Mouse (Mus musculus): ENCODE data around the gene Nmnat3.
A peak's percentile ranks its signal among the peaks of the same experiment; 100 is the strongest.

Gene Nmnat3

GRCm38 (mm10) chr9:98354919-98355318 is 67.7 kb downstream of the Nmnat3 start:
- no peak for DNase-seq (ENCODE audit: low spot score in 2 of 2)

DNA sequence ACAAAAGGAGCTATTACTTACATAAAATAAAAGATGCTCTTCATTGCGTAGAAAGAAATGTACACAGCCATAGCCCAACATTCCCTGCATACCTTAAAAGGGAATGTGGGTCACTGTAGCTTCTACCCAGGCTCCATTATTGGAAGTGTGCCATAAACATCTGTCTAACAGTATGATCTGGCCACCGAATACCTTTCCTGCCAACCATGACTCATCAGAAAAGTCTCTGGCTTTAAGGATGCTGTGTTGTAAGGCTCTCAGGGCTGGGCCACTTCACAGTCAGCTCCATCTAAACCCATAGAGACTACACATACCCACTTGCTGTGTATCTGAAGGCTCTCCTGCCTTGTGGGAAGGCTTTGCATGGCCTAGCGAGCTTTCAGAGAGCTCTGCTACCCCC is 73.8 kb downstream of the Nmnat3 start:
- DNase-seq (ENCODE audit: low spot score in 2 of 2), result no peak

DNA sequence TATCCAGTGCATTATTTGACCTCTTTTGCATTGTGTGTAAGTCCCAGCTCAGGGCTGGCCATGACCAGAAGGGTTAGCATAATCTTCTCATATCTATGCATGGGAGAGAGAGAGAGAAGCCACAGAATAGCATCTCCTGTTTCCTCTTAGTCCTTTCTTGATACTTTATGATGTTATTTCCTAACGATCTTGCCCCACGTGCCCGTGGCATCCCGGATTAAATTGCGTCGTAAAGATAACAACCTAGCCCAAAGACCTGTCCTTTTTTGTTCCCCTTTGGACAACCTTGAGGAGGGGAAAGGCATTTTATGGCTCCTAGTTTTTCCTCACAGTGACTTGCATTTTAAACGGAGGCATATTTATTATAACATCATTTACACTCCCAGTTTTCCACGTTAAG is 78.8 kb downstream of the Nmnat3 start:
- DNase-seq (ENCODE audit: low spot score in 2 of 2), result no peak

DNA sequence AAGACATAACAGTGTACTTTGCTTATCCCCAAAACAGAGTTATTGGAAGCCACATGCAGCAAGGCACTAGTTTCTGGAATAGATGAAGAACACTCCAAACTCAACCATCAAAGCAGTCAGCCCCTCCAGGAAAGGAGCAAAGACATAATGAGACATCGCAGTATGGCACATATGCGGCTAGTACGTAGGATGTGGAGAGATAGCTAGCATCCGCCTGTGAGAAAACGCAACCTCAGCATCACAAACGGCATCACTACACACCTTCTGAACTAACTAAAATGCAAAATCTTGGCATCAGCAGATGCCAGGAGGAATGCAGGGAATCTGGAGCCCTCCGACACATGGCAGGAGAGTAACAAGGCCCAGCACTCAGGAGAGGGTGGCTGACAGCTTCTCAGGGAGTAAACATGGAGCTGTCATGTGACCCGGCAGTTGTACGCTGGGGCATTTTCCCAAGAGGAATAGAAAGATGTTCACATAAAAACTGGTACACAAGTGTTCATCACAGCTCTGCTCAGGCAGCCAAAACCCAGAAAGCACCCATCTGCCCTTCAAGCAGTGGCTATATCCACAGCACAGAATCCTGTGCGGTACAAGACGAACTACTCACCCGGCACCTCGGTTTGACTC is 80.2 kb downstream of the Nmnat3 start:
- peak; percentile 20 to 28 for DNase-seq (ENCODE audit: low spot score in 2 of 2)

DNA sequence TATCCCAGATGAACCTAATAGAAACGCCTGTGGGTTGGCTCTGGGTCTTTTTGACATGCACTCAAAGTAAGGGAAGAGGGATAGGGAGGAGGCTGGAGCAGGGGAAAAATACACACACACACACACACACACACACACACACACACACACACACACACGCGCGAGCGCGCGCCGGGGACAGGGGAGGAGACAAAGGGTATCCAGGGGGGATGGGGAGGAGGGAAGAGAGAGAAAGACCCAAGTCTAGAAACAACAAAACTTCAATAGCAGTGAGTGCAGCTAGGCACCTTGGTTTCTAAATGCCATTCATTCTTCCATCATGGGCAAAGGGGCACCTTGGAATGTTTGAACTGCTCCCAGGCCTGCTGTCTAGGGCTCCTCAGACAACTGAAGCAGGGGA is 82.5 kb downstream of the Nmnat3 start:
- no peak for DNase-seq (ENCODE audit: low spot score in 2 of 2)

DNA sequence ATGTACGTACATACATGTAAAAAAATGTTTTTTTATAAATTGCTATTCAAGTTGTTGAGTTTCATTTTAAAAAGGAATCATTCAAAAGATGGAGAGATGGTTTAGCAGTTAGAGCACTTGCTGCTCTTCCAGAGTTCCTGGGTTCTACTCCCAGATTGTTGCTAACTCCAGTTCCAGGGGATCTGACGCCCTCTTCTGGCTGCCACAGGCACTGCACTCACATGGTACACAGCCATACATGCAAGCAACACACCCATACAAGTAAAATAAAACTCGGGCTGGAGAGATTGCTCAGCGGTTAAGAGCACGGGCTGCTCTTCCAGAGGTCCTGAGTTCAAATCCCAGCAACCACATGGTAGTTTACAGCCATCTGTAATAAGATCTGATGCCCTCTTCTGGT is 86.1 kb downstream of the Nmnat3 start:
- no peak for DNase-seq (ENCODE audit: low spot score in 2 of 2)

DNA sequence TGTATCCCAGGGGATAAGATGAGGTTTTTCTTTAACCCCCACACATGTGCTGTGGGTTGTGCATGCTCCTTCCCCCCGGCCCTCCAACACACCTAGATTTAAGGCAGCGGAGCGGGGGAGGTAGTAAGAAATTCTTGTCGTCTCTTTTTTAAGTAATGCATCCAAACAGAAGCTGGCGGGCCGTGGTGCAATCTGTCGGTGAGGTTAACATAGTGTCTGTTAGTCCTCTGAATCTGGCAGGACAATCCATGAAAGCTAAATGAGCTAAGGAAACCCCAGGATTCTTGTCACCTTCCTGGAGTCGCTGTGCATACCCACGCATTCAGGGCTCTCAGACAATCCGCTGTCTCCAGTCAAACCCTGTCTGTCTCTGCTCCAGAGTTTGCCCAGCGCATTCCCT is 87.7 kb downstream of the Nmnat3 start:
- peak; percentile 39 to 52 for DNase-seq (ENCODE audit: low spot score in 2 of 2)

DNA sequence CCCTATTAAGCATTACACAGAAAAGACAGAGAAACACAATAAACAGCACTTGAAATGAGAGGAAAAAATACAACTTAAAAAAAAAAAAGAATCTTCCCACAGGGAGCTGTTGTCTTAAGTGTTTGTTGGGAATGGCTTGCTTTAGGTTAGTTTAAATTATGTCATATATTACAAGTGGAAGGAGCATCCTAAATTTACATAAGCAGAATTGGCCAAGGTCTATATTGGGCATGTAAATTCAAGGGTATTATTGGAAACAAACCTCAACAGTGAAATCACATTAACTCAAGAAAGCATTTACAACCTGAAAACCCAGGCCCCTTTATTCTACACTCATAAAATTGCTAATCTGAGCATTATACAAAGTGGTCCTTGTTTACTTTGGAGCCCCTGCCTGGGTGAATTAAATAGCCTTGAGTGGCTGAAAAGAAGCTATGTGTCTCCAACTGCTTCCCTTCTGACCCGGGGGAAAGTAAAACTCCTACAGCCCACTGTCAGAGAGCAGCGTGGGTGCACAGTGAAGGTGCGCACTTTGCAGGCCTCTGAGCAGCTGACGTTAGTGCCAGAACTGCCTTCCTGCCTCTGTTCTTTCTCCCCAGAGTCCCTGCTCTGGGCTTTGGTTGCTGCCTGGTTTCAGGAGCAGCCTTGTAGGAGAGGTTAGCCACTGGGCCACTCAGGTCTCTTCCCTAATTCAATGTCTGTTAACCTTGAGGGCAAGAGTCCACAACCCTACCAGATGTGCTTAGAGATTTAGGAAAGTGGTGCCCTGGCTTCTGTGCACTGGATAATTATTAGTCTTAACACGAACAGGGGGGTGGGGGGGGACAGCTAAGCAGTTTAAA is 88.3 kb downstream of the Nmnat3 start:
- no peak for DNase-seq (ENCODE audit: low spot score in 2 of 2)

DNA sequence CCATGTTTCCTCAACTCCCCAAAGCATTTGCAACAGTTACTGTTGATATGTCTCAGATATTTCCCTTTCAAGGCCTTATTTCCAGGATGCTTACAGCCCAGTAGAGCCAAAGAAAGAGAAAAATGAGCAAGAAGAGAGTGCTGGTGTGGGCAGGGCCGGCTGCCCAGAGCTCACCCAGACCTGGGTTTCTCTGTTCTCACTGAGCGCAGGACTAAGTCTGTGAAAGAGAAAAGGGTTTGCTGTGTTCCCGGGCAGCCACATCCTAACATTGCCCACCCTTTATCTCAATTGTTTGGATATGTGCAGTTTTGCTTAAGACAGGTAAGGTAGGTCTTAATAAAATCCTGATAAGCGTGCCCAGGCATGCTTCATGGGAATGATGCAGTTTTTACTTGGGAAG is 92.5 kb downstream of the Nmnat3 start:
- DNase-seq (ENCODE audit: low spot score in 2 of 2), result no peak

DNA sequence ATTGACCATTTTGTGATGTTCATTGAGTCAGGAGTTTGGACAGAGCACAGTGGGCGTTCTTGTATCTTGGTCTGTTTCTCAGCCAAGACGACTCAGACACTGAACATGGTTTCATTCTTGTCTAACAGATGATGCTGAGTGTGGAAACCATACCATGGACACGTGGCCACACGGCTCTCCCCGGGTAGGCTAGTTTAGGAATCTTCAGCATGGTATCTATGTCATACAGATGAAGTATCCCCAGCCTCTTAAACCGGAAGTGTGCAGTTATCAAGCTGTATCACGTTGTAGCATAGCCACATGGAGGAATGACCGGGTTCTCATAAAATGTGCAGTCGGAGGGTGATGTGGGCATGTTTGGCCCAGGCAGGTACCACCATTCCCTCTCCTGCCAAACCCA is 93.4 kb downstream of the Nmnat3 start:
- no peak for DNase-seq (ENCODE audit: low spot score in 2 of 2)

DNA sequence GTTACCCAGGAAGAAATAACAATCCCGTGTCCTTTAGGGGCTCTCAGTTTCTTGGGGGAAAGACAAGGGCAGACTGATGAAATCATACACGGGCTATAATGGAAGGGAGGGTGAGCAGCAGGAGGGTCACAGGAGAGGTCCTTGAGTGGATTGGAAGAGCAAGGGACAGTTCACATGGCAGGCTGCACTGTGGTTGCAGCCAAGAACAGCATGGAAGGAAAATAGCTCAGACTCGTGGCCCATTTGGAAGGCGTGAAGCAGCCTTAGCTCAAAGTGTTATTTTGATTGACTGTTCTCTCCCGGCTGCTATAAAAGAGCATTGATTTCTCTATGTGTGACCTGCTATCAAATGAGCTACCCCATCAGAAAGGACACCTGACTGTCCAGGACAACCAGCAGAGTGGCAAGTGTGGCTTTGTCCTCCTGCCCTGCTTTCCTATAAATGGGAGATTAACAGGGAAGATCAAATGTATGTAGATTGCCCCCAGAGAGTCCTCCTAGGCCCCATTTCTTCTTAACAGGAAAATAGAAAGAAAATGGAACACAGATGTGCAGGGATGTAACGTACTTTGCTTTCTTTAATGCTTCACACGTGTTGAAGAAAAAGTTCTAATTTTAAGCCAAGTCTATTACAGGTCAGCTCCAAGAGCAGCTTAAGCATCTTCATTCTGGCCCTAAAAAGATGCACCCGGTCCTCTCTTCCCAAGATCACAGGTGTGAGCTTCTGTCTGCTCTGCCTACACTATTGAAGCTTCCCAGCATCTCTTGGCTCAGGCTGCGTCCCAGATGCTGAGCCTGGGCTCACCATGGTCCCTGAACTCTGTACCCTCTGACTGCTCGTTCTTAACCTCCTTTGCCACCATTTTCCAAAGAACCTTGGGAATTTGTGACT is 100.8 kb downstream of the Nmnat3 start:
- peak in 1 of 2 experiments; percentile 22 for DNase-seq (ENCODE audit: low spot score in 2 of 2)

GRCm38 (mm10) chr9:98388633-98388965 is 101.4 kb downstream of the Nmnat3 start:
- peak; percentile 62 to 68 for DNase-seq (ENCODE audit: low spot score in 2 of 2)

GRCm38 (mm10) chr9:98393496-98393895 is 106.3 kb downstream of the Nmnat3 start:
- no peak for DNase-seq (ENCODE audit: low spot score in 2 of 2)

DNA sequence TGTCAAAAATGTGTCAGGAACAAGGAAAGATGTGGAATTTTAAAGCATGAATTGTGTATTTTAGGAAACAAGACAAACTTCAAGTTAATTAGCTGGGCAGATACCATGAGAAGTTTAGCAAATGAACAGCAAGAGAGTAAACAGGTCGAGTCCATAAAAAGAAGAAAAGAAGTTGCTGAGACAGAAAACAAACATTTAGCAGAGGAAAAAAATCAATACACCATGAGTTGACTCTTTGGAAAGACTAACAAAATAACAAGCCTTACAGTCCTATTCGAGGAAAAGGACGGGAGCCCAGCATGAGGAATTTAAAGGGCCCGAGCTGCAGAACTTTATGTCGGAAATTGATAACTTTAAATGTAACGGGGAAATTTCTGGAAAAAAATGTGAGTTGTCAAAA is 110.0 kb downstream of the Nmnat3 start:
- DNase-seq (ENCODE audit: low spot score in 2 of 2), result no peak

DNA sequence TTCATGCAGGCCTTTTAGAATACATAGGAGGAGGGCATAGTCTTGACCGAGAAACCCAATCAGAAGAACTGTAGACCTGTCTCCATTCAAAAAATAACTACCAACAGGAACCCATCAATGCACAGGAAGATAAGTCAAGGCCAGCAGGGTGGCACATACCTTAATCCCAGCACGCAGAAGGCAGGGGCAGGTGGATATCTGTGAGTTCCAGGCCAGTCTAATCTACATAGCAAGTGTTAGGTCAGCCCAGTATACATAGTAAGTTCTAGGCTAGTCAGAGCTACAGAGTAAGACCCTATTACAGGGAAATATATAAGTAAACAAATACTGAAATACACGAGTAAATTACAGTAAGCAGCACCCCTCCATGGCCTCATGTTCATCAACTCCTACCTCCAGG is 110.6 kb downstream of the Nmnat3 start:
- no peak for DNase-seq (ENCODE audit: low spot score in 2 of 2)

DNA sequence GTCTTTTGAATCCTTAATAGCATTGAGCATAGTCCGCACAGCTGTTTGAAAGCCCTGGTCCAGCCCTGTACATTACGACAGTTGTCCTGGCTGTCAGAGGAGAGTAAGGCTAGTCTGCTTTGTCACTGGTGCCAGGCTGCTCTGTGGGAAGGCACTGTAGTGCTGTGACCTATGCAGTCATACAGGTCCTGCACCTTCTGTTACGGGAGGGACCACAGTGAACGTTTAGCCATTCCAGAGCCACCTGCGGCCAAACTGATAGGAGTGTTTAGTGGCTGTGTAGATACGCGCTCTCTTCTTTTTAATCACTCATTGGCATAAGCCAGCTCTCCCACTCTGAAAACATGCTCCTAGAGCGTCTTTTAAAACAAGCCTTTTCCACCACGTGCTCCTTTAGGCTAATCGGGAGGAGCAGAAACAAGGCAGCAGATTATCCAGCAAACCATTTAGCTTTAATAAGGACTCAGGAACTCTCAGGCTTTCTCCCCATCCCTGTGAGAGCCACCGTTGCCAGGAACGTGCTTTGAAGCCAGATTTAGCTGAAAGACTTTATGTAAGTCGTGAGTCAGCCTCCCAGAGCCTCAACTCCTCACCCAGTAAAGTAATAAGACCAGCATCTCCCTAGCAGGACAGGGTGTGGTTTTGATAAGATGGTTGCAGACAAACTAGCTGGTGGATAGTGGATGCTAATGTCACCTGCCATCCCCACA is 113.1 kb downstream of the Nmnat3 start:
- peak; percentile 73 to 74 for DNase-seq (ENCODE audit: low spot score in 2 of 2)

- no peak for DNase-seq (ENCODE audit: low spot score in 2 of 2)
These were observed 114.4 kb downstream of the Nmnat3 start for GRCm38 (mm10) chr9:98401611-98402010.

GRCm38 (mm10) chr9:98407771-98408170 is 120.5 kb downstream of the Nmnat3 start:
- DNase-seq (ENCODE audit: low spot score in 2 of 2), result no peak

DNA sequence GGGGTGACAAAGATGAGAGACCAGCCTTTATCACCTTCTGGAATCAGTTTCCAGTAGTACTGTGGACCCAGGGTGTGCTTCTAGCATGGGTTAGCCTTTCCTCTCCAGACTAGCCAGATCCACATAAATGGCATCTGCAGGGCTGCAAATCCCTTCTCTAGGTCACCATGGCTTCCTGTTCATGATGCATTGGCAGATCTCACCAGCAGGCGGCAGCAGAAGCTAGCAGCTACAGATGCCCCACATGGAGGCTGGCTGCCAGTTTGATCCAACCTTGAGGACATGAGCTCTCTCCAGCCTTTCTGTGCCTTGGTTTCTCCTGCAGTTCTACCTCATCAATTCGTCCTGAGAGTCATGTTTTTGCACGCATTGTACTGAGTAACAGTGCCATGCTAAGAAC is 121.9 kb downstream of the Nmnat3 start:
- peak; percentile 78 to 83 for DNase-seq (ENCODE audit: low spot score in 2 of 2)

DNA sequence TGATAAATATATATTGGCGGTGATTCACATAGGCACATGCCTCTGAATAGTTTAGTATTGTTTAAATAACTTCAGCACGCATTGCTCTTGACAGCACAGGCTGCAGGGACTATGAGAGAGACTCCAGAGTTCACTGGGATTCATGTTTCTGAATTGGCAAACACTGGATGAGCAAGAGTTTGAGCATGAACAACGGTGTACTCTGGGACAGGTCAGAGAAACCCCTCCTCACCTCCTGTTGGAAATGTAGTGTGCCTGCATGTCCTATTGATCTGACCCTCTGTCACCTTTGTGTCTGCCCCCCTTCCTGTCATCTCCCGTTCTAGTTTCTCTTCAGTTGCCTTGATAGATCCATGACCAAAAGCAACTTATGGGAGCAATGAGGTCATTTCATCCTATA is 128.2 kb downstream of the Nmnat3 start:
- no peak for DNase-seq (ENCODE audit: low spot score in 2 of 2)

DNA sequence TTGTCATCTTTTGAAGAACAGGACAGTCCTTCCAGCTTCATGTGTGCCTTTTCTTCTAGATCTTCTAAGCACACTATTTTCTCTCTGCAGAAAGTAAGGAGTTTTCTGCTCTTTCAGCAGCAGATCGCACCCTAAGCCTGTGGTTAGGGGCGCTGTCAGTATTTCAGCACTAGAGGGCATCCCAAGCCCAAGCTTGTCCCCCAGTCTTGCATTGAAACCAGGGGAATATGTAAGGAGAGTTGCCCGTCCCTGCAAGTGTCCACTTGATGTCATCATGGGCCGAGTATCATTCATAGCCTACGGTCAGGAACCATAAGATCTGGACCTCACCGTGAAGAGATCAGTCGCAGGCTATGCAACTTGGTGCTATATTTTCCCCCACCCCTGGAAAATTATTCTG is 130.7 kb downstream of the Nmnat3 start:
- peak in 1 of 2 experiments; percentile 37 for DNase-seq (ENCODE audit: low spot score in 2 of 2)

DNA sequence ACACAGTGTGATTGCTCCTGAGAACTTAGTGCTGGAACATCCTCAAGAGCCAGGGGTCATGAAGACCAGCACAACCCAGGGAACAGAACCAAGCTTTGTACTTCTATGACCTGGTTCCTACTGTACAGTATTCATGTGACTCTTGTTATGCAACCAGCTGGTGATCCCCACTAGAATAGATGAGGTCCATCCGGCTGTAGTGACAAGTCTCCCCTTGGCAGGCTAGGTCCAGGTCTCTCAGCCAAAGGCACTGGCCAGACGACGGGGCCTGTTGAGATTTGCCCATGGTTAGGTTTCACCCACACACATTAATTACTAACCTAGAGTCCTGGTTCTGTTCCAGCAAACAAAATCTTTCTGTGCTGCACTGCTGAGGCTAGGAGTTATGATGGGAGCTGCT is 131.1 kb downstream of the Nmnat3 start:
- no peak for DNase-seq (ENCODE audit: low spot score in 2 of 2)

All from right cerebral cortex, adult 2 months (tissue).